Mouse (Mus musculus): ENCODE results near the gene Cxcl10.
"Not testable (repeated sequence)": the region's sequence is repeated elsewhere in the genome, so short reads cannot be mapped to it uniquely, and the experiment has no call there.

The Cxcl10 gene

DNA sequence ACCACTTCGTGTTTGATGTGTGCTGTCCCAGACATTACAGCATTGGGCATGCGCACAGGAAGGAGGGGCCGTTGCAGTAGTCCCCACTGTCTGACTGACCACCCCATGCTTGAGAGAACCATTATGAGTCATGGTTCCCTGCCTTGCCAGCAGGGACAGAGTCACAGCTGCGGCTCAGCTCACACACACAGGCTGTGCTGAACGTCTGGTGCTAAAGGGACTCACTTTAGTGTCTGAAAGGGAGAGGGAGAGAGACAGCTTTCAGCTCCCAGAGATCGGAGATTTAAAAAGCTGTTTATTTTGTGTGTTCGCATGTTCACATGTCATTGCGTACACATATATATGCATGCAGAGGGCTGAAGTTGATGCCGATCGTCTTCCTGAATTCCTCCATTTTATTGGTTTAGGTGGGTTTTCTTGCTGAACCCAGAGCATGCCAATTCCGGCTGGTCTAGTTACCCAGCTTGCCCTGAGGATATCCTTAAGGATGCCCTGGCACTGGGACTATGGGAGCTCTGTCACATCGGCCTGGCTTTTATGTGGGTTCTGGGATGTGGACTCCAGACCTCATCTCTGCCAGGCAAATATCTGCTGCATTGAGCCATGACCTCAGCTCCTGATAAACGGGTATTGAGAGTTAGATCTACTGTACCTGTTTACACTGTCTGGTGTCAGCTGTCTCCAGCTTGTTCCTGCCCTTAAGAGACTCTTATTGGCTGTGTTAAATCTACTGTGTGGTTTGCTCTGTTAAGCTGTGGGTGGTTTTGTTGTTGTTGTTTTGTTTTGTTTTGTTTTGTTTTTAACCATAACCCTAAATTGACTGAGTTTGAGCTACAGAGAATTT, 20.7 kb upstream of the Cxcl10 start:
- no peak for DNase-seq (ENCODE audit: low spot score)

DNA sequence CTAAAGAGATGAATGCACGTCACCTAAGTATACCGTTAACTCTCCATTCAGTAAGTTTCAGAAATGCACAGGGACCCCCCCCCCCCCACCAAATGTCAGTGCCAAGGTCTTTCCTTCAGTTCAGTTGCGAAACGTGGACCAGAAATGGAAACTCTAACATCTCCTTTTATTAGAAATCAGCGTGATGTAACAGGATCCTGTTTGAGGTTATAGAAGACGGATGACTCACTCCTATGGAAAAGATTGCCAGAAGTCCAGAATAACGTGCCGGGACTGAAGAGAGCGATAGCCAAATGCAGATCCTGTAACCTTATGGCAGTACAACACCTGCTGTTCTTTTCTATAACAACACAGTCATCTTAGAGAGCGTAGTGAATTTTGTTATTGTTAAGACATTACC, 19.7 kb upstream of the Cxcl10 start:
- DNase-seq (ENCODE audit: low spot score): no peak

DNA sequence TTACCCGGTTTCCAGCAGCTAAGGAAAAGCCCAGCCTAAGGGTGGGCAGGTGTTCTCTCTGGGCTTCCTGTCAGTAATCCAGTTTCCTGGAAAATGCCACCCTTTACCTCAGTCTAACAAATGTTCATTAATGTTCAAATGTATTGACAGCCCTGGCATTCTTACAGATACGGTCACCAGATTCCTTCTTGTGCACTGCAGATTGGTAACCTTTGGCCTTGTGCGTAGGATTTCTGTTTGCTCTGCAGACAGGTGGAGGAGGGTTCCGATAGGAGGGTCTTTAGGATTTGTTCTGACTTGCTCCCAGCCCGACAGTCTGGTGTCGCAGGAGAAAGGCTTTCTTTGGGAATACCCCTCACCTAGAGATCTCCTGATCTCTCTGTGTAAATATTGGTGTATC, 17.9 kb upstream of the Cxcl10 start:
- no peak for DNase-seq (ENCODE audit: low spot score)

DNA sequence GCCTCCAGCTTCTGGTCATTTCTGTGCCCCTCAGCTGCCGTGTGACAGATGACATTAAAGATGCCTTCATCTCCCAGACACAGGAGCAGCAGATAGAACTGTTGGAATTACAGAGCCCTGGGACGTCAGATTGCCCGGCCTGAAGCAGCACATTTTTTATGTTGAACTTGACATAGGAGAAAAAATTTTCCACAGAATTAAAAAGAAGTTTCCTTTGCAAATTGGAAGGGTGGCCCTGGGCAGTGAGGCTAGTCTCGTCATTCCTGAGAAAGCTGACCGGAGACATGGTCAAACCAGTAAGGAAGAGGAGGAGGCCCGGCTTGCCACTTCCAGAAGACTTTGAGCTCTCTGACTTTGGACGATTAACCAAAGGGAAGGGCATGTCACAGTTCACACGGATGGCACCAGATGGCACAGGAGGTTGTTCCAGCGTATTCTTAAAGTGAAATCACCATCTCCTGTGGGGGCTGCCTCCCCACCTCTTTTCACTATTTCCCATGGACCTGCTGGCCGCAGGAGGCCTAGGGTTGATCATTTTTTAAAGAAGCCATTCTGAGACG, 16.5 kb upstream of the Cxcl10 start:
- DNase-seq (ENCODE audit: low spot score): no peak

DNA sequence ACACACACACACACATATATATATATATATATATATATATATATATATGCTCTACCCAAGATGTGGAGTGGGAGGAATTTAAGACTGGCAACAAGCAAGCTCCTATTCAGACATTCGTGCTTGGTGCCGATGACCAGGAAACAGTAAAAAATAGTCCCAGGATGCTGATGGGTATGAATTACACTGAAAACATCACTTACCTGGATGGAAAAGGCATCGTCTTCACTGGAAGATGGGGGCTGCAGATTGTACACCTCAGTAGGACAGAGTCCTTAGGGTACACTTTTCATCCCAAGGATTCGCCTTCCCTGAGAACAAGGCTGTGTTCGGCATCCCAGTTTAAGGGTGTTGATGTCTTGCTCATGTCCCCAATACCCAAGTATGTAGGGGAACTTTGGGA, 15.3 kb upstream of the Cxcl10 start:
- no peak for DNase-seq (ENCODE audit: low spot score)

DNA sequence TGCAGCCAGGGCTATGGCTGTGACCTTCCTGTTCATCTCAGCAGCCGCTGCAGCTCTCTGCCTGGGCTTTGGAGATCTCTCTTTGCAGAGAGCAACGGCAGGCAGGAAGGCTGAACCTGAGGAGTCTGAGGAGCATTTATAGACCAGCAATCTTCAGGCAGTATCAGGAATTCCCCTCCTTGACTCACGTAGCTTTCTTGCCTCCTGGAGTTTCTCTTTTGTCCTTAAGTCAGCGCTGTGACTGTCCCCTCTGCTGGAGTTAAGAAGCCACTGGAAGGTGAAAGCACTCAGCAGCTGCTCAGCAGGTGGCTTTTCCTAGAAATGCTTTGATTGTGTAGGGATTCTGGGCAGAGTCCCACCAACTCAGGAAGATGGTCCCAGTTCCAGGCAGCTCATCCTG, 14.5 kb upstream of the Cxcl10 start:
- DNase-seq (ENCODE audit: low spot score): no peak

DNA sequence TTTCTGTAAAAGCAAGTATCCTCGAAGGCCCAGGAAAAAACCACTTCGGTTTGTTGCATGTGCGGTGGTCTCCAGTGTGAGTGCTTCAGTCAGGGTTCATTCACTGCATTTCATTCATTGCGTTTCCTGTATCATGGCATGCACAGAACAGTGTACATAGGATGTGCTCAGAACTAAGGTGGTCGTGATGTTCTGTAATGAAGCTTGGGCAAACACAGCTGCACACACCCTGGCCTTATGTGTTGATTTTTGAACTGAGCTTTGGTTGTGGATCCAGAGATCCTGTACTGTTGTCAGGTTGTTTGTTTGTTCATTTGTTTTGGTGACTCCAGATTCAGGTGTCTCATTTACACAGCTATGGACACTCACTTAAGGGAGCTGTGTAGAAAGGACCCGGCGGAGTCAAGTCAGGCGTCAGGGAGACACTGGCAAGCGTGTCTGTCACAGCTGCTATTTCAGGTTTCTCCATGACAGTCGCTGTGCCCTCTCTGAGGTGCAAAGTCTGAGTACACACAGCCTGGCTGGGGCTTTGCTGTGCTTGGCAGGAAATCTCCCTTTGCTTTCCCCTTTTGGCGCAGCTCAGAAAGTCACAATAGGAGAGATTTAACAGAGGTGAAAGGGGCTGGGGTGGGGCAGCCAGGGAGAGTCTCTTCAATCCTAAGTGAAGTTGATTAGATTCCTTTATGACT, 10.2 kb upstream of the Cxcl10 start:
- DNase-seq (ENCODE audit: low spot score): no peak

DNA sequence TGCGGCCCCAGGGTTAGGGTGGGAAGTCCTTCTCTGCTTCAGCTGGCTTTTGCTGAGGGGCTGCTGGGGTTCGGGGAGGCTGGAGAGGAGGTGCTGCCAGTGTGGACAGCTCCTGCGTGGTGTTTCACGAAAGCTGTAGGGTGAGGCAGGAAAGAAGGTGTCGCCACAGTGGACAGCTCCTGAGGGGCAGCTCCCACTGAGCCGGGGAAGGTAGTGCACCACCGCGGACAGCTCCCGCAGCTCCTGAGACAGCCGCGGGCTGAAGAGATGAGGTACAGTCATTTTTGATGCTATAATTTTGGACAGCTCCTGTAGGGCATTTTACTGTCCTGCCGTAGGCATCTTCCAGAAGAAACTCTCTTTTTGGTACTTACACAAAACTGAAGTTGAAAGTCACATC, 9.3 kb upstream of the Cxcl10 start:
- DNase-seq (ENCODE audit: low spot score): no peak

DNA sequence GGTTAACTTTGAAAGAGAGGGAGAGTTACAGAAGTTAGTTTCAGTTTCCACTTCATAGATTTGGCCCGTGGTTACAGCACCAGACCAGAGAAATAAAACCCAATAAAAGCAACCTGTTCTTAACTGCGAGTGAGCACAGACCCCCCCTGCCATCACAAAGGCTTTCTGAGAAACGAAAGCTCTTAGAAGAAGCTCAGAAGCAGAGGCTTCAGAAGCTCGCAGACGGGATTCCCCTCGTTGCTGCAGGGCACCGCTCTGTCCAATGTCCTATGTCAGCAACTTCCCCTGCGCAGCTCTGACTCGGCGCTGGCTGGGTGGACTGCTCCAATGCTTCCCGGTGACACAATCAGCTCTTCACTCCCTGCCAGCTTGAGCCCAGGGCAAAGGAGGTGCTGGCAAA, 4.8 kb upstream of the Cxcl10 start:
- no peak for DNase-seq (ENCODE audit: low spot score)

DNA sequence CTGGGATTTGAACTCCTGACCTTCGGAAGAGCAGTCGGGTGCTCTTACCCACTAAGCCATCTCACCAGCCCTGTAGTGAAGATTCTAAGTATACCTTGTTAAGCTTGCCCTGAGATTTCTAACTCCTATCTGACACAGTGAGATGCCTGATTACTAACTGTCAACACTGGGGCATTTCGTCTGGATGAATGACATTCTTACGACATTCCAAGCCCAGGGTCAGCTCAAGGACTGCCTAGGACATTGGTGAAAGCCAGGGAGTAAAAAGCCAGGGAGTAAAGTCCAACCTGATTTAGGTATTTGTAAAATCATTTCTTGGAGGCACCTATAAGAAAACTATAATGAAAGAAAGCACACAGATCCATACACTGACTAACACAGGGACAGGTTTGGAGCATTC, 4.0 kb upstream of the Cxcl10 start:
- not testable (repeated sequence) for DNase-seq (ENCODE audit: low spot score)

DNA sequence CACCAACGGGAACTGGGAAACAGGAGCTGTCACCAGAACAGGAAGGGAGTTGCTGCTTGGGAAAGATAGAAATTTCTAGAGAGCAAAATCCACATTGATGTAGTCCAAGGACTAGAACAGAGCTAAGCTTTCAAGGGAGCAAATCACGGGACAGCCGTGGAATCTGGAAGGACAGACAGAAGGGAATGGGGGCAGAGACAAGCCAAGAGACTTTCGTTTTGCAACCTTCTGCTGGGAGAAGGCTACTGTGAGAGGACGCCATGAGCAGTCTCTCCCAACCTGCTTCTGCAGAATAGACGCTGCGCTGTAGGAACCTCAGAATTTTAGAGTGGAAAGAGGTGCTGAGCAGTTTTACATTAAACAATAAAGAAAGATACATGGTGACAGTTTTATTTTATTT, 1.0 kb upstream of the Cxcl10 start:
- no peak for DNase-seq (ENCODE audit: low spot score)

DNA sequence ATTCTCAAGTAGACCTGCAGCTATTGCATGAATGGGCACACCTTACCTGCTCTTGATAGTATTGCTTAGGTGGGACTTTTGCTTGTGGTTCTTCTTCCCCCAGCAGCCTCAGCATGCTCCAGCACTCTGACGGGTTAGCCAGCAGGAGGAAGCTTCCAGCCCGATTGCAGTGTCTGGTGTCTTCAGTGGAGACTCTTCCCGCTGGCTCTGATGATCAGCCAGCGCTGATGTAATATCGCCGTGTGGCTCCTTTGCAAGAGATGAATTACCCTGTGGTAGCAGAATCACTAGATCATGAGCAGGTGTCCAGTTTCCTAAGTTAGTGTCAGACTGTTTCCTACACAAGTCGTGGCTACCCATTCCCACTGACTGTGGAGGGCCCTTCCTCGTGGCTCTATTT, 3.7 kb downstream of the Cxcl10 start:
- no peak for DNase-seq (ENCODE audit: low spot score)

DNA sequence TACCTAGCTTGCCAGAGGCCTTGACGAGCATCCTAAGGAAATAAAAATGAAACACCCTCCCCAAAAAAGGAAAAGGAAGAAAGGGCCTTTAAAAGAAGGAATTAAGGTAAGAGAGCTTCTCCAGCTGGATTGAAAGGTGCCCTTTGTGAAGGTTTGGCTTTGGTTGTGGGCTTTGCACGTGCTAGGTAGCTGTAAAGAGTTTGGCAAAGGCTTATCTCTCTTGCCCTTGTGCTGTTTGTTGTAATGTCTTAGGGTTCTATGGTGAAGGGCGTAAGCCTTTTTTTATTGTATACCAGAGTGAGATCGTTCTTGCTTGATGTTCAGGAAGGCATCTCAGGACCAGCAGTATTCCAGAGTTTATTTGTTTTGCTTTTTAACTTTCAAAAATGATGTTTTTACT, 8.1 kb downstream of the Cxcl10 start:
- DNase-seq (ENCODE audit: low spot score): no peak

DNA sequence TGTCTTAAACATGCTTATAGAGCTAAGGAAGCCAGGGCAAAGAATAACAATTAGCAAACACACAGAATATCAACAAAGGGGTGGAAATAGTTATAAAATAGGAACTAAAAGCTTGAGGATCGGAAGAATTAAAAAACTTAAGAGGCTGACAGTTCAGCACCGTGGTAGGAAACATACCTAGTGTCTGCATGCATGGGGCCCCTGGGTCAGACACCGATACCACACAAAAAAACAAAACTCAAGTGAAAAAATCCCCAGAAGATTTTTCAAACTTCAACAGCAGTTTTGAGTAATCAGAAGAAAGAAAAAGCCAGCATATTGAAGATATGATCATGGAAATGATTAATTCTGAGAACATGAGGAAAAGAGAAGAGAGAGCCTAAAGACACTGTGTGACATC, 11.9 kb downstream of the Cxcl10 start:
- no peak for DNase-seq (ENCODE audit: low spot score)

DNA sequence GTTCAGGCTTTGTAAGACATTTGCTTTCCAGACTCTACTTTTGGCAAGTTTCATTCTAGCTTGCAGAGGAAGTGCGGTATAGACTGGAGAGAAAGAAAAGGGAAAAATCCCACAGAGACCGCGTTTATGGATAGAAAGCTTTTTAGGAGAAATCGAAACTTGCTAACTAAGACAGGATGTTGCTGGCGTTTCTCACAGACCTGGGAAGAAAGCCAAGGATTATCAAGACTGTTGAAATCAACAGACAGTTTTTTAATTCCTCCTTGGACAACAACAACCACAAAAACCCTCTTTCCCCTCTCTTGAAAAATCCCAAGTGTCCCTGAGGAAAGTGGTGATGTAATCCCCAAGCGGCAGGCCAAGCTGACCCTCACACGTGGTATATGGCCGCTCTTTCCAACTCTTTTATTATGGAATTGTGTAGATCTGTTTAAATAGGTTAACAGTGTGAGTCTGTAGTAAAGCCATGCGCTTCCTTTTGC, 16.3 kb downstream of the Cxcl10 start:
- no peak for DNase-seq (ENCODE audit: low spot score)

DNA sequence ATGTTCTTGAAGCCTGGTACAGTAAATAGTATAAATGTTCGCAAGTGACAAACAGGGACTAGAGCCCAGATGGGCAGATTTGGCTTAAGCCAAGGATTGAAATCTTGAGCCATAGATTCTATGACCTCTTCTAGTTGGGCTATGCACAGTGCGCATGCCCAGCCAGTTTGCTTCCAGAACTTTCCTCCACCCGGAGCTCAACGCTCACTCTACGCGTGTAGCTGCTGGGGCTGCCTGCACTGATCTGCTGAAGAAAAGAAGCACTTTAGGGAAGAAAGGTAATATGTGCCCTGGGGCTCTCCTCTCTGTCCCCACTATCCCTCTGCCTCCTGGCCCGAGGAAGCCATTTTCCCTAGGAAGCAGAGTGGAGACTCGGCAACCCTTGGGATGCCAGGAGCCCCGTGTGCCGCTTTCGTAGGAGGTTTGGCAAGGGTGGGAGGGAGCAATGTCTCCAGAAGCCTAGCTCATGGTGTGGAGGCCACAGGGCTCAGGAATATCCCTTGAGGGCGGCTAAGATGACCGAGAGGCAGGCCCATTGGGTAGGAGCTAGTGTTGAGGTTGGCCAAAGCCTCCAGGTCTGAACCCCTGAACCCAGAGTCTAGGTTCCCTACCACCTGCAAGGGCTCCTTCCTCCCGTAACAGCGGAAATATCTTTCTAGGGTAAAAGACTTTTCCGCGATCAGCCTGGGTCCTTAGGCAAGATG, 16.9 kb downstream of the Cxcl10 start, which contains the start of gene Art3:
Art3 (plus strand) TSS at position 193 of the 704 bp plus-strand sequence.
- no peak for DNase-seq (ENCODE audit: low spot score)

DNA sequence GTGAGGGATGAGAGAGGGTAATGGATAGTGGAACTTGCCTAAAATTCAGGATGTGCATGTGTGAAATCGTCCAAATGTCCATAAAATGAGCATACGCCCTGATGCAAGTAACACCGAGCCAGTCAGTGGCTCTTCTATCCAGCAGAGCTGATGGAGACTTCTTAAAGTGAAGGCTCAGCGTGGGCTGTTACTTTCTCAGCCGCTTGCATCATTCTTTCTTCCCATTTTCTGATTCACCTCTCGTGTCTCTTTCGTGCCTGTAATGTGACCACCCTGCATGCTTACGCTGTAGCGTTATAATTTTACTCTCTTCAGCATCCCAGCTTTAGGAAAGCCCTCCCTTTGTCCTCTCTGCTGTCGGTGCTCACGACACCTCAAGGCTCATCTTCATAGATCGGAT, 17.6 kb downstream of the Cxcl10 start:
- no peak for DNase-seq (ENCODE audit: low spot score)

DNA sequence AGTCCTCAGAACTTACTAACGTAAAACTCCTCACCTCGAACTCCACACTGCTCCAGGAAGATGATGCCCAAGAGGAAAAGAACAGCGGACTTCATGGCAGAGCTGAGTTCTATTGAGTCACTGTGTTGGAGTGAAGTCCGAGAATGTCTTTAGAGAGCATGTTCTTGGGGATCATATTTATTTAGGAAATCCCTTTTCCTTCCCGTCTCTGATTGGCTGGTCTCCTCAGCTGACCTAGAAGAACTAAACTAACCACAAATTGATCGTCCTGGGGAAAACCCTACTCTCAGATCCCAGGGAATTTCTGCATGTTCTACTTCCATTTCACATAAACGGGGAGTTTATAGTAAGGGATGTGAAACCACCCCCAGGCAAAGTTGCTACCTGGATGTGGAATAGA, 20.8 kb downstream of the Cxcl10 start, which contains the start of gene Cxcl9:
Cxcl9 (minus strand) TSS at position 151 of the 400 bp plus-strand sequence.
- DNase-seq (ENCODE audit: low spot score): no peak

DNA sequence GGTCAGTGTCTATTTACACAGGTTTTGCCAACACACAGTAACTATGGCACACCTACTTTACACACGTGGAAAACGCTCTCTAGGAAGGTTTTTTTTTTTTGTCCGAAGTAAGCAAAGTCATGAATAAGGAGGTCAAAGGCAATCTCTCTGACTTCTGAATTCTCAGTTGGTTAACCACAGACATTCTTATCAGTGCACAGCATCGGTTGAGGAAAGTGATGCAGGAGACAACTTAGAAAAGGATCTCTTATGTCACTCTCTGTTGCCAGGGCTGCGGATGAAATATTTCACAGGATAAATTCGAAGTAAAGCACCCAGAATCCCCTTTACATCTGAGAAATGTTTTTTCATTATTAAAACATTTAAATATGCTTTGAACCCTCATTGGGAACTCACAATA, 21.3 kb downstream of the Cxcl10 start:
- DNase-seq (ENCODE audit: low spot score): no peak

DNA sequence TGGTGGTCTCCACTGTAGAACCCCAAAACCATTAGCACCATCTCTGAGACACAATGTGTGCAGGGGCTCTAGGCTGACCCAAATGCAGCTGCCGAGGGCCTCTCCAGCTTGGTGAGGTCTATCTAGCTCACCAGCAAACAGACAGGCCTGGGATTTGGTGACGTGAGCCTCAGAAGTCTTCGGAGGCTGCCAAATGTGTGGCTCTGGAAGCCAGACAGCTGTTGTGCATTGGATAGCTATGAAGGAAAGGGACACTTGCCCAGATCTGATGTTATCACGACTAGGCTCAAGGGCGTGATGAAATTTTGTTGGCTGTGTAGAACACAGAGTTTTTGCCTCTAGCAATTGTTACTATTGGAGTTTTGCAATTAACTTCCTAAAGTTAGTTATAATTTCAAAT, 25.4 kb downstream of the Cxcl10 start:
- DNase-seq (ENCODE audit: low spot score): no peak

DNA sequence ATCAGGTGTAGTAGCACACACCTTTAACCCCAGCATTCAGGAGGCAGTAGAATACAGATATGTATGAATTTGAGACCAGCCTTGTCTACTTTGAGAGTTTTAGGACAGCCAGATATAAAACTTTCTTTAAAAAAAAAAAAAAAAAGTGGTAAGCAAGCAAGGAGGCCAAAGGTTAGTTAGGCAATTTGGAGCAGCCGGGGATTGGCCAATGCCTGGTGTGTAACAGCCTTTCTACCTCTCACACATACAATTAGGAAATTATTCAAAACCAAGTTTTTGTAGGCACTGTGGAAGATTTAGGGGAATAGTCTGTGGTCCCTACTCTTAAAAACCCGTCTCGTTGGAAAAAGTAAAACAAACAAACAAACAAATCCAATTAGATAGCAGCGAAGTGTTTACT, 26.1 kb downstream of the Cxcl10 start:
- DNase-seq (ENCODE audit: low spot score): no peak

DNA sequence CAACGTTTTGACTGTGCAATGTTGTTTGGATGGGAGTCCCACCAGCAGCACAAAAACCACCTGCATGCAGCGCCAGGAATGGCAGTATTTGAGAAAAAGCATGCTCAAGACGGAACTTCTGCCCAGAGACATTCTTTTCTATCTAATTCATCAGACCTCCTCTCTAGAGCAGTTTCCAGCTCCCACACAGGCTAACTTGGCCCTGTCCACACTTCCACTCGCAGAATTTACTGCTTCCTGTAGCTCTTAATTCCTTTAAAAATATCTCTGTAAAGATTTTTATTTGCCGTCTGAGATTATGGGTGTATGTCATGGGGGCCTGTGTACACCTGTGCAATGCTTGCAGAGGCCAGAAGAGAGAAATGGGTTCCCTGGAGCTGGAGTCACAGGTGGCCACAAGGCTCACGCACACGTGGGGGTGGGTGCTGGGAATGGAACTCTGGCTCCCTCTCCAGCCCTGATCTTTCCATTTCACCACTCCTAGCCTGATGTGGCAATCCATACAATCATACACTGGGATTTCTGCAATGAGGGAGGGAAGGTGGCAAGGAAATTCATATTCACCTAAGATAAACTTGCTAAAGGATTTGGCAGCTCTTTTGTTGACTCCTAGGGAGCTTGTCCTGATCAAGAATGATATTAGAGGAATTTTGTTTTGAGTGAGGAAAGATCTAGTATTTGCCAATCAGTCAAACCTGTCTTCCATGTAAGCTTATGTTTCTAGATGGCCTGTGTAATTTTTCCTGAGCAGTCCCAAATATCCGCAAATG, 26.9 kb downstream of the Cxcl10 start:
- DNase-seq (ENCODE audit: low spot score): no peak
